Mouse (Mus musculus) midbrain, embryonic 11.5 days (tissue): ENCODE results near the gene Qars. TPM values are rescaled to one million over a fixed set of nuclear protein-coding genes. Genes with fewer than 3 reads are reported as not detected.

Experiments
- ATAC-seq: fragments of 200-750 bp; cut with Nextera tagmentation; 2 replicates; pipeline ENCODE4 v1.8.0; 2017; ENCODE audit warnings: moderate TSS enrichment, moderate library complexity; ENCODE audit not compliant: low FRiP score
- DNase-seq: peaks from one replicate; pipeline ENCODE4 v3.0.0; 2015; ENCODE audit warnings: low spot score; ENCODE audit errors: missing footprints
- H3K27ac ChIP-seq: fragments of 300-500 bp; sonication (generic); 2 replicates; pipeline ENCODE4 v1.5.1; 2014; ENCODE audit warnings: low read depth, low read length
- H3K27me3 ChIP-seq: fragments of 300-500 bp; sonication (generic); 2 replicates; pipeline ENCODE4 v1.6.1; 2014; ENCODE audit warnings: mild to moderate bottlenecking, low read length, moderate library complexity, mixed read lengths; ENCODE audit not compliant: control insufficient read depth, insufficient read depth
- H3K36me3 ChIP-seq: fragments of 300-500 bp; sonication (generic); 2 replicates; pipeline ENCODE4 v1.6.1; 2014; ENCODE audit warnings: mild to moderate bottlenecking, low read length, moderate library complexity, mixed read lengths; ENCODE audit not compliant: control insufficient read depth, insufficient read depth
- H3K4me1 ChIP-seq: fragments of 300-500 bp; sonication (generic); 2 replicates; pipeline ENCODE4 v1.6.1; 2014; ENCODE audit warnings: low read length; ENCODE audit not compliant: control insufficient read depth, insufficient read depth
- H3K4me2 ChIP-seq: fragments of 300-500 bp; sonication (generic); 2 replicates; pipeline ENCODE4 v1.6.1; 2014; ENCODE audit warnings: mild to moderate bottlenecking, moderate library complexity
- H3K4me3 ChIP-seq: fragments of 300-500 bp; sonication (generic); 2 replicates; pipeline ENCODE4 v1.5.1; 2014; ENCODE audit warnings: low read depth, low read length
- H3K9ac ChIP-seq: fragments of 300-500 bp; sonication (generic); 2 replicates; pipeline ENCODE4 v1.6.1; 2014; ENCODE audit warnings: low read length
- H3K9me3 ChIP-seq: fragments of 300-500 bp; sonication (generic); 2 replicates; pipeline ENCODE4 v1.6.1; 2016; ENCODE audit warnings: low read length; ENCODE audit not compliant: control insufficient read depth
- WGBS: fragments of 180-500 bp; shearing (Covaris S2); extraction: QIAGEN DNeasy Blood & Tissue Kit; methylation state at CpG from one replicate; pipeline ENCODE4 v1.1.7; 2014; 5-methylcytosine and 5-hydroxymethylcytosine counted together
- polyA plus RNA-seq: library from polyadenylated mRNA; unstranded; fragments of >200 nt; fragmentation: Nextera tagmentation; extraction: Ambion mirVana; gene quantifications from 2 replicates; pipeline ENCODE4 v1.2.1, GENCODE M21; 2014

Gene Qars
- polyA plus RNA-seq, 1 experiment from 2014 or later = 103 TPM

- DNase-seq (peak; percentile 91), ATAC-seq (no peak)
- Histone ChIP-seq H3K4me2 (peak overlapping the region; percentile 68), H3K4me3 (peak overlapping the region; percentile 99), H3K36me3 (peaks cover 36% of the 10 kb centered on the region), H3K27me3 (no peaks in the 10 kb centered on the region), H3K27ac (peak overlapping the region; percentile 92), H3K9me3 (no peaks in the 10 kb centered on the region), H3K9ac (peak overlapping the region; percentile 94), H3K4me1 (peaks cover 15% of the 10 kb centered on the region)
- WGBS = 12% methylated on average over 12 of the region's 12 CpGs
These were observed 16.3 kb upstream of the Qars start for GRCm38 (mm10) chr9:108491286-108491580.

DNA sequence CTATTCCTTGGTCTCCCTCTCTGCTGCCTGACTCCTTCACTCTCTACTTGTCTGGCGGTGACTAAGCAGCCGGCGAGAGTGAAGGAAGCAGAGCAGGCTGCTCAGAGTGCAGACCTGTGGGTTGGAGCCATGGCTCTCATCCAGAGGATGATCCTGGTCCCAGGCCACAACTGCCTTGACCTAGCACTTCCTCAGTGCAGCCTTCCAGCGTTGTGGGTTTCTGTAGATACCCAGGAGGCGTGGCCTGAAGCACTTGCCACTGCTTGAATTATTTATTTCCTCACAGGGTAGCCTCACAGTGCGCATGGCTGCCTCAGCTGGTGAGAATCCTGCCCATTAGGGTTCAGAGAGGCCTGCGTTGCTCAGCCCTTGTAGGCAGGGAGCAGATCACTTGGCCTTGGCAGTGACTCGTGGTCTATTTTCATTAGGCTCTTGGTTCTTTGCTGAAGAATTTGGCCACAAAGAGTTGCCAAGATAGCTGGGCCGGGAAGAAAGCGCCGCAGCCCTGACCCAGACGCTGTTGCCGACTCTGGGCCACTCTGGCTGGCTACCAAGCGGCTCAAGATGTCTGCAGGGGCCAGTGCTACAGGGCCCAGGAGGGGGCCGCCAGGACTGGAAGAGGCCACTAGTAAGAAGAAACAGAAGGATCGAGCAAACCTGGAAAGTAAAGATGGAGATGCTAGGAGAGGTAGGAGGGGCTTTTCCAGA lies 15.3 kb upstream of the Qars start:
- no peaks in the 10 kb centered on the region for H3K27me3 ChIP-seq
- peaks cover 42% of the 10 kb centered on the region for H3K36me3 ChIP-seq
- 91% methylated on average over 16 of the region's 16 CpGs for WGBS
- no peak overlapping the region for H3K27ac ChIP-seq
- H3K4me3 ChIP-seq = peak overlapping the region; percentile 99; the same call in 1 of the 2 replicates
- no peak overlapping the region; the same call in 1 of the 2 replicates for H3K9ac ChIP-seq
- H3K4me1 ChIP-seq = peaks cover 15% of the 10 kb centered on the region
- H3K4me2 ChIP-seq = peak overlapping the region; percentile 68
- ATAC-seq = no peak
- DNase-seq = no peak
- H3K9me3 ChIP-seq = no peaks in the 10 kb centered on the region

DNA sequence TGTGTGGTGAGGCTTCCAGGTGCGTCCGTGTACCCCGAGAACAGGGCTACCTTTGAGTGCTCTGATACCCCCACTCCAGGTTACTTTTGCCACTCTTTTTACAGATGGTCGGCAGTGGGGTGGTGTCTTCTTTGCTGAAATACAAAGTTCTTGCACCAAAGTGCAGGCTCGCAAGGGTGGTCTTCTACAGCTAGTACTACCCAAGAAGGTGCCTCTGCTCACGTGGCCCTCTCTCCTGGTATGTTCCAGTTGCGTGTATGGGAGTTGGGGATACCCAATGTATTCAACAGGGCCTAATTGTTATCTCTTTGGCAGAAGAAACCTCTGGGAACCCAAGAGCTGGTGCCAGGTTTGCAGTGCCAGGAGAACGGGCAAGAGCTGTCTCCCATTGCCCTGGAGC lies 14.3 kb upstream of the Qars start:
- no peak for ATAC-seq
- H3K4me3 ChIP-seq = no peak overlapping the region
- H3K4me1 ChIP-seq = peaks cover 15% of the 10 kb centered on the region
- H3K9me3 ChIP-seq = no peaks in the 10 kb centered on the region
- no peaks in the 10 kb centered on the region for H3K27me3 ChIP-seq
- H3K9ac ChIP-seq = no peak overlapping the region
- WGBS = 94% methylated on average over 8 of the region's 8 CpGs
- DNase-seq = peak; percentile 73
- no peak overlapping the region for H3K4me2 ChIP-seq
- H3K27ac ChIP-seq = no peak overlapping the region
- peaks cover 47% of the 10 kb centered on the region for H3K36me3 ChIP-seq

GRCm38 (mm10) chr9:108494146-108494825 lies 13.2 kb upstream of the Qars start:
- DNase-seq (peak; percentile 75), ATAC-seq (no peak)
- peaks cover 53% of the 10 kb centered on the region for H3K36me3 ChIP-seq
- H3K27me3 ChIP-seq = no peaks in the 10 kb centered on the region
- no peaks in the 10 kb centered on the region for H3K9me3 ChIP-seq
- H3K27ac ChIP-seq = no peak overlapping the region
- WGBS = 93% methylated on average over 19 of the region's 19 CpGs
- H3K4me1 ChIP-seq = peaks cover 15% of the 10 kb centered on the region
- no peak overlapping the region for H3K4me2 ChIP-seq
- no peak overlapping the region for H3K9ac ChIP-seq
- H3K4me3 ChIP-seq = no peak overlapping the region

DNA sequence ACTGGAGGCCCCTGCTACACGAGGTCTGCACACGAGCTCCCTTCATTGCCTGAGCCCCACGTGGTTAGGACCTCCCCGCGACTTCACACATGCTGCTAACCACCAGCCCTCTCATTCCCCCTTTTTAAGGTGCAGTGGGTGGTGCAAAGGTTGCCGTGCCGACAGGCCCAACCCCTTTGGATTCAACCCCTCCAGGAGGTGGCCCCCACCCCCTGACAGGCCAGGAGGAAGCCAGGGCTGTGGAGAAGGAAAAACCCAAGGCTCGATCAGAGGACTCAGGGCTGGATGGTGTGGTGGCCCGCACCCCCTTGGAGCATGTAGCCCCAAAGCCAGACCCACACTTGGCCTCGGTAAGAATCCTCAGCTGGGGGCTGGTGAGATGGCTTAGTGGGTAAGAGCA lies 12.6 kb upstream of the Qars start:
- no peaks in the 10 kb centered on the region for H3K9me3 ChIP-seq
- no peak overlapping the region for H3K4me3 ChIP-seq
- no peaks in the 10 kb centered on the region for H3K27me3 ChIP-seq
- DNase-seq (peak; percentile 33), ATAC-seq (no peak)
- H3K4me1 ChIP-seq = peaks cover 14% of the 10 kb centered on the region
- no peak overlapping the region for H3K4me2 ChIP-seq
- no peak overlapping the region for H3K9ac ChIP-seq
- H3K27ac ChIP-seq = no peak overlapping the region
- H3K36me3 ChIP-seq = peaks cover 57% of the 10 kb centered on the region
- WGBS = 91% methylated on average over 10 of the region's 10 CpGs

- Histone ChIP-seq H3K27ac (no peak overlapping the region), H3K9ac (no peak overlapping the region), H3K9me3 (no peaks in the 10 kb centered on the region), H3K27me3 (no peaks in the 10 kb centered on the region), H3K4me3 (no peak overlapping the region), H3K4me1 (no peaks in the 10 kb centered on the region), H3K36me3 (peaks cover 68% of the 10 kb centered on the region), H3K4me2 (no peak overlapping the region)
- ATAC-seq = no peak
- 97% methylated on average over 7 of the region's 7 CpGs for WGBS
- no peak for DNase-seq
These were observed 8.3 kb upstream of the Qars start for GRCm38 (mm10) chr9:108499231-108499630.

DNA sequence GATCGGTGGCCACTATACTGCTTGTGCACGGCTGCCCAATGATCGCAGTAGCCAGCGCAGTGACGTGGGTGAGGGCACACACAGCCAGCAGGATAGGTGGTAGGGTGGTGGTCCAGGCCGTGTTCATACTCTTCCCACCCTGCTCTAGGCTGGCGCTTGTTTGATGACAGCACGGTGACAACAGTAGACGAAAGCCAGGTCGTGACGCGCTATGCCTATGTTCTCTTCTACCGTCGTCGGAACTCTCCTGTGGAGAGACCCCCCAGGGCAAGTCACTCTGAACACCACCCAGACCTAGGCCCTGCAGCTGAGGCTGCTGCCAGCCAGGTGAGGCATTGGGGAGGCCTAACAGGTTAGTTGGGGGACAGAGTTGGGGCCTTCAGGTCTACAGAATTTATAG lies 7.6 kb upstream of the Qars start:
- Histone ChIP-seq H3K4me3 (no peak overlapping the region), H3K4me2 (no peak overlapping the region), H3K27ac (no peak overlapping the region), H3K36me3 (peaks cover 61% of the 10 kb centered on the region), H3K27me3 (no peaks in the 10 kb centered on the region), H3K9ac (no peak overlapping the region), H3K4me1 (no peaks in the 10 kb centered on the region), H3K9me3 (no peaks in the 10 kb centered on the region)
- 95% methylated on average over 15 of the region's 15 CpGs for WGBS
- ATAC-seq = no peak
- DNase-seq = peak; percentile 82

- DNase-seq = peak; percentile 69
- H3K4me1 ChIP-seq = peaks cover 7% of the 10 kb centered on the region
- H3K27ac ChIP-seq = no peak overlapping the region
- H3K9me3 ChIP-seq = no peaks in the 10 kb centered on the region
- ATAC-seq = no peak
- WGBS = 86% methylated on average over 7 of the region's 7 CpGs
- no peak overlapping the region for H3K9ac ChIP-seq
- no peak overlapping the region for H3K4me2 ChIP-seq
- H3K4me3 ChIP-seq = no peak overlapping the region
- H3K36me3 ChIP-seq = peaks cover 4% of the 10 kb centered on the region
- no peaks in the 10 kb centered on the region for H3K27me3 ChIP-seq
These were observed 605 bp upstream of the Qars start for GRCm38 (mm10) chr9:108506901-108507300.

- H3K9ac ChIP-seq = peak overlapping the region; percentile 64
- H3K36me3 ChIP-seq = peaks cover 8% of the 10 kb centered on the region
- no peak for ATAC-seq
- H3K27ac ChIP-seq = no peak overlapping the region
- no peaks in the 10 kb centered on the region for H3K9me3 ChIP-seq
- H3K4me3 ChIP-seq = peak overlapping the region; percentile 54
- 87% methylated on average over 7 of the region's 7 CpGs for WGBS
- H3K4me1 ChIP-seq = peaks cover 7% of the 10 kb centered on the region
- H3K4me2 ChIP-seq = peak overlapping the region; percentile 82
- DNase-seq = no peak
- H3K27me3 ChIP-seq = no peaks in the 10 kb centered on the region
These were observed 1.3 kb downstream of the Qars start for GRCm38 (mm10) chr9:108508776-108509175.
